Mouse (Mus musculus): Measurements from ENCODE around the gene Arhgap27. TPM values are rescaled to one million over a fixed set of nuclear protein-coding genes. Genes with fewer than 3 reads are reported as not detected.
"Not testable (repeated sequence)": the region's sequence is repeated elsewhere in the genome, so short reads cannot be mapped to it uniquely, and the experiment has no call there.

Arhgap27 gene
- polyA plus RNA-seq, 1 experiment from 2014 or later: 6.3 TPM

DNA sequence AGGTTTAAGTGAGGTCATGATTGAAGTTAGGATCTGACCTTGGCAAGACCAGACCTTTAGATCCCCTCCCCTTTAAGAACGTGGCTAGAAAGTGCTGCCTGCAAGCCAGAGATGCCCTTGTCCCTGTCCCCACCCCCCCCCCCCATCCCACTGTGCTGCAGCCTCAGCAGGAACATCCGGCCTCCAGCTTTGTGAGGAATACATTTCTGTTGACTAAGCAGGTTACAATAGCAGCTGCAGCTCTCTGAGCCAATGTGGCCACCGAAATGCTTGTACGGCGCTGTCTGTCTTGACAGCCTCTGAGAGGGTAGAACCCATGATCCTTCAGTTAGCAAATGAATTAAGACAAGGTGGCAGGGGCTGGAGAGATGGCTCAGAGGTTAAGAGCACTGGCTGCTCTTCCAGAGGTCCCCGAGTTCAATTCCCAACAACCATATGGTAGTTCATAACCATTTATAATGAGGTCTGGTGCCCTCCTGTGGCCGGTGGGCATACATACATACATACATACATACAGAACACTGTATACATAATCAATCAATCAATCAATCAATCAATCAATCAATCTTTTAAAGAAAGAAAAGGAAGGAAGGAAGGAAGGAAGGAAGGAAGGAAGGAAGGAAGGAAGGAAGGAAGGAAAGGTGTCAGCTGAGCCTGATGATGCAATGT lies 32.7 kb downstream of the Arhgap27 start:
- Histone ChIP-seq H3K9me3 (replicated peaks) (no peaks in the 10 kb centered on the region), H3K4me3 (replicated peaks) (no peak overlapping the region), H3K4me1 (peaks cover 23% of the 10 kb centered on the region), H3K4me2 (no peak overlapping the region), H3K36me3 (no peaks in the 10 kb centered on the region), H3K9ac (replicated peaks) (no peak overlapping the region), H3K27me3 (replicated peaks) (peaks cover 25% of the 10 kb centered on the region), H3K27ac (replicated peaks) (no peak overlapping the region)
- ATAC-seq (ENCODE audit: low FRiP score): no peak
- WGBS: 51% methylated on average over 7 of the region's 7 CpGs

DNA sequence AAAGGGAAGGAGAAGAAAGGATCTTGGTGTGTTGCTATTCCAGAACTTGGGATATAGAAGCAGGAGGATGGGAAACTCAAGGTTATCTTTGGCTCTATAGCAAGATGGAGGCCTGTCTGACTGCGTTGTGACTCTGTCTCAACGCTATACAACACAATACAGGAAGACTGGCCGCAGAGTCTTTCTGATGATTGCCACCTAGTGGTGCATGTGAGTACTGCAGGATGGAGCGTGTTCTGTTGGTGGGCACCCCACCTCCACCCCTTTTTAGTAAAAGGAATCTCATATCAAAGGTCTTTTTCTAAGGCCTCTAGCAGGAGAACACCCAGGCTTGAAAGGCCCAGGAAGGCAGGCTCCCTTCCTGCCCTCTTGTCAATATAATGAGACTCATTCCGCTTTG lies 36.5 kb downstream of the Arhgap27 start:
- Histone ChIP-seq H3K4me2 (no peak overlapping the region), H3K9me3 (replicated peaks) (no peaks in the 10 kb centered on the region), H3K36me3 (no peaks in the 10 kb centered on the region), H3K9ac (replicated peaks) (no peak overlapping the region), H3K27me3 (replicated peaks) (peaks cover 3% of the 10 kb centered on the region), H3K4me3 (replicated peaks) (no peak overlapping the region), H3K27ac (replicated peaks) (no peak overlapping the region), H3K4me1 (peaks cover 9% of the 10 kb centered on the region)
- 18% methylated on average over 5 of the region's 5 CpGs for WGBS
- no peak for ATAC-seq (ENCODE audit: low FRiP score)

DNA sequence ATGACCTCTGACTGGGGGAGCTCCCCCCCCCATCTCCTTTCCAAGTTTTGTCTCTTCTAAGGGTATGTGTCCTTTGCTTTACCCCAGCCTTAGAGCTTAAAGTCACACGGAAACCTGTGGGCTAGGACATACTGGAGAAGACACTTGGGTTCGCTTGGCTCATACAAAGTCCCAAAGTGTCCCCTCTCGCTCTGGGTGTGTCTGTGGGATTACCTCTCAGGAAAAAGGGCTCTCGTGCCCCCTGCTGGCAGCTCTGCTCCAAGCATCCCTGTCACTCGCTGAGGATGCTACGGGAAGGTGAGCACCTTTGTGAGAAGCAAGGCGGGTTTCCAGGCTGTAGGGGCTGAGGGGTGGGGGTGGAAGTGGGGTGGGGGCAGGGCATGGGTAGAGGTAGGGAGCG lies 38.3 kb downstream of the Arhgap27 start:
- no peak overlapping the region for H3K9ac ChIP-seq (replicated peaks)
- H3K27me3 ChIP-seq (replicated peaks): no peaks in the 10 kb centered on the region
- no peak overlapping the region for H3K4me2 ChIP-seq
- H3K36me3 ChIP-seq: no peaks in the 10 kb centered on the region
- no peak for ATAC-seq (ENCODE audit: low FRiP score)
- 16% methylated on average over 8 of the region's 8 CpGs for WGBS
- no peak overlapping the region for H3K4me3 ChIP-seq (replicated peaks)
- no peak overlapping the region for H3K27ac ChIP-seq (replicated peaks)
- H3K9me3 ChIP-seq (replicated peaks): no peaks in the 10 kb centered on the region
- H3K4me1 ChIP-seq: peaks cover 8% of the 10 kb centered on the region

DNA sequence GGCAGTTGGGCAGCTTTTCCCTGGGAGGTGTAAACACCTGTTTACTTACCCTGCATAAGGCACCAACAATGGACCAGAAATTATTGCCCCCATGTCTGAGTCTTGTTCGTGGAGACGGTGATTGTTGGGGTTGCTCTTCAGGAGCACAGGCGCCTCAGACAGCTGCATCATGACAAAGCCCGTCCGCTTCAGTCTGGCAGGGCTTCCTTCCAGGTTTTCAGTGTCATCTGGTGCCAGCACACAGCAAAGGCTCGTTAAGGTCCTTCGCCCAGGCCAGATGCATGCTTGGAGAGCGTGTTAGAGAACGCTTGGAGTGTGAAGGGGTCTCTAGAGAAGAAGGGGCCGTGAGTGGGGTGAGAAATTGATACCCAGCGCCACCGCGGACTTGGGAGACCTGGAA lies 38.8 kb downstream of the Arhgap27 start:
- 57% methylated on average over 13 of the region's 13 CpGs for WGBS
- Histone ChIP-seq H3K27ac (replicated peaks) (no peak overlapping the region), H3K9ac (replicated peaks) (no peak overlapping the region), H3K4me2 (no peak overlapping the region), H3K4me1 (peaks cover 8% of the 10 kb centered on the region), H3K9me3 (replicated peaks) (no peaks in the 10 kb centered on the region), H3K4me3 (replicated peaks) (no peak overlapping the region), H3K36me3 (no peaks in the 10 kb centered on the region), H3K27me3 (replicated peaks) (no peaks in the 10 kb centered on the region)
- ATAC-seq (ENCODE audit: low FRiP score): no peak

DNA sequence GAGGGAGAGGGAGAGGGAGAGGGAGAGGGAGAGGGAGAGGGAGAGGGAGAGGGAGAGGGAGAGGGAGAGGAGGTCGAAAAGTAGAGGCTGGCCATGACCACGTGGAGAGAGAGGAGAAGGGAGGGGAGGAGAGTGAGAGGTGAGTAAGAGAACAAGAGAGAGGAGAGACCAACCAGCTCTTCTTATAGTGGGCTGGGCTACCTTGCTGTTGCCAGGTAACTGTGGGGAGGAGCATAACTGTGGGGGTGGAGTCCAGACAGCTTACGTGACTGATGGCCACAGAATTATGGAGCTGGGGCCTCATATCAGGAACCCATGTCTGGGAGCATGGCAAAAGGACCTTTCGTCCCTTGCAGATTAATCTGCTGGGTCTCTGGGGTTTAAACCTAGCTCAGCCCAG lies 40.7 kb downstream of the Arhgap27 start:
- H3K27me3 ChIP-seq (replicated peaks); H3K4me2 ChIP-seq; H3K27ac ChIP-seq (replicated peaks); H3K4me1 ChIP-seq; ATAC-seq (ENCODE audit: low FRiP score); H3K9me3 ChIP-seq (replicated peaks); H3K9ac ChIP-seq (replicated peaks); H3K4me3 ChIP-seq (replicated peaks); H3K36me3 ChIP-seq: not testable (repeated sequence)
- WGBS: 44% methylated on average over 4 of the region's 4 CpGs

DNA sequence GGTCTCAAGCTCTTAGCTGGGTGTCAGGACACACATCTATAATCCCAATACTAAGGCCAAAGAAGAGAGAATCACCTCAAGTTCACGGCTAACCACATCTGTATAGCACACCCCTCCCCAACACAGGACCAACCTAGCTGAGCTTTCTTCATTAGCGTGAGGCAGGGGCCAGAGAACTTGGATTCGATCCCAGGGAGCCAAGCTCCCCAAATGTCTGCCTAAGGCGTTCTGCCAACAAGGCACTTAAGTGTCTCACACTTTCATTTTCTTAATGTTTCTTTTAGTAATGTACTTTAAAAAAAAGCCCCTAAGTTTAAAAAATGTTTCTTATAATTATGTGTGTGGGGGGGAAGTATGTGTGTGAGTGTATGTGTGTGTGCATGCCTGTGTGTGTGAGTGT lies 42.8 kb downstream of the Arhgap27 start:
- Histone ChIP-seq H3K9me3 (replicated peaks) (no peaks in the 10 kb centered on the region), H3K4me1 (peaks cover 8% of the 10 kb centered on the region), H3K9ac (replicated peaks) (no peak overlapping the region), H3K4me2 (no peak overlapping the region), H3K27me3 (replicated peaks) (no peaks in the 10 kb centered on the region), H3K4me3 (replicated peaks) (no peak overlapping the region), H3K36me3 (no peaks in the 10 kb centered on the region), H3K27ac (replicated peaks) (no peak overlapping the region)
- WGBS: 70% methylated on average over 4 of the region's 4 CpGs
- ATAC-seq (ENCODE audit: low FRiP score): no peak

DNA sequence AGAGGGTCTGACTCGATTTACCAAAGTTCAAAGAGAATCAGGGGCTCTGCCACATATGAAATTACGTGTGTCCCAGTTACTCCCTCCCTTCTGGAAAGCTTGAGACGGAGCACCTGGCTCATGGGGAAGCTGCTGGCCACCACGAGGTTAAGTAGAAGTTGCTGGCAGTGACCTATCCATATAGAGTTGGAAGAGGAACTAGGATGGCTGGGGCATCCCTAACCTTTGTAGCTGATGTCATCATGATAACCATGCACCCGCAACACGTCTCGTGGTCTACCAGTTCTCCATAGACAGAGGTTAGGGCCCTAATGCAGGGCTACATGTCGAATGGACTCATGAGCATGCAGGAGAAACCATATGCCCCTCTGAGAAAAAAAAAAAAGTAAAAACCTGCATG lies 43.3 kb downstream of the Arhgap27 start:
- Histone ChIP-seq H3K4me1 (peaks cover 8% of the 10 kb centered on the region), H3K4me3 (replicated peaks) (no peak overlapping the region), H3K4me2 (no peak overlapping the region), H3K9me3 (replicated peaks) (no peaks in the 10 kb centered on the region), H3K36me3 (no peaks in the 10 kb centered on the region), H3K27me3 (replicated peaks) (no peaks in the 10 kb centered on the region), H3K27ac (replicated peaks) (no peak overlapping the region), H3K9ac (replicated peaks) (no peak overlapping the region)
- ATAC-seq (ENCODE audit: low FRiP score): no peak
- WGBS: 83% methylated on average over 8 of the region's 8 CpGs

DNA sequence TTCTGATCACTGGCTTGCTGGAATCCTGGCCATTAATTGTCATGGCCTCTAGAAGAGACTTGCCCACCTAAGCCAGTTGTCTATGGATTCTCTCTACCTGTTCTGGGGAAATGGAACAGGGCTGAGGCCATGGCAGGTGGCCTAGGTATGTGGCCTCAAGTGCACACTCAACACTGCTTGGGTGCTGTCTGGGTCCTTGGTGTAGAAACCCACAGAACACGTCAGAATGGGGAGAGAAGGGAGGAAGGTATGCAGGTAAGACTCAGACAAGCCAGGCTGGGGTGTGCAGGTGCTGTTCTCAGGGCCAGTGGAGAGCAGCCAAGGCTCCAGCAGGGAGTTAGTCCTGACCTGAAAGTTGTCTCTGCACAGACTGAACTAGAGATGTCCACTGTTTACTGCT lies 45.5 kb downstream of the Arhgap27 start:
- H3K9me3 ChIP-seq (replicated peaks): no peaks in the 10 kb centered on the region
- no peak overlapping the region for H3K27ac ChIP-seq (replicated peaks)
- H3K4me2 ChIP-seq: no peak overlapping the region
- H3K9ac ChIP-seq (replicated peaks): no peak overlapping the region
- no peak overlapping the region for H3K4me3 ChIP-seq (replicated peaks)
- peaks cover 1% of the 10 kb centered on the region; the same call in 1 of the 2 replicates for H3K4me1 ChIP-seq
- WGBS: 67% methylated on average over 1 of the region's 1 CpGs
- H3K36me3 ChIP-seq: no peaks in the 10 kb centered on the region
- ATAC-seq (ENCODE audit: low FRiP score): no peak
- no peaks in the 10 kb centered on the region for H3K27me3 ChIP-seq (replicated peaks)

DNA sequence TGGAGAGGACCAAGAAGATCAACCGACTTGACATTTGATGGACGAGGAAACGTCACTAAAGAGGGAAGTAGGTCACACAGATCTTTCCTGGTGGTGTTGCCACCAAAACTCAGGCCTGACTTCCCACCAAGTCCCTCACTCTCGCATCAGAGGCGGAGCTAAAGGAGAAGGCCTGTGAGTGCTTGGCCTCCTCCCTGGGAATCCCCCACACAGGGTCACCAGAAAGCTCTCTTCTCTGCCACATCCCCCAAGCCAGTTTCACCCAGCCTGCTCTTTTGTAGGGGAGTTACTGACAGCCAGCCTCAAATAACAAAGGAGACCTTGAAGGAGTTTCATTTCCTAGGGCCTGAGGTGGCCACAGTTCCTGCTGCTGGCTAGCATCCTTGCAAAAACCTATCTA lies 48.1 kb downstream of the Arhgap27 start:
- H3K36me3 ChIP-seq: no peaks in the 10 kb centered on the region
- peaks cover 10% of the 10 kb centered on the region for H3K4me1 ChIP-seq
- H3K4me2 ChIP-seq: no peak overlapping the region
- H3K9me3 ChIP-seq (replicated peaks): no peaks in the 10 kb centered on the region
- H3K27ac ChIP-seq (replicated peaks): no peak overlapping the region
- H3K9ac ChIP-seq (replicated peaks): no peak overlapping the region
- no peak overlapping the region for H3K4me3 ChIP-seq (replicated peaks)
- 85% methylated on average over 5 of the region's 5 CpGs for WGBS
- H3K27me3 ChIP-seq (replicated peaks): no peaks in the 10 kb centered on the region
- no peak for ATAC-seq (ENCODE audit: low FRiP score)

DNA sequence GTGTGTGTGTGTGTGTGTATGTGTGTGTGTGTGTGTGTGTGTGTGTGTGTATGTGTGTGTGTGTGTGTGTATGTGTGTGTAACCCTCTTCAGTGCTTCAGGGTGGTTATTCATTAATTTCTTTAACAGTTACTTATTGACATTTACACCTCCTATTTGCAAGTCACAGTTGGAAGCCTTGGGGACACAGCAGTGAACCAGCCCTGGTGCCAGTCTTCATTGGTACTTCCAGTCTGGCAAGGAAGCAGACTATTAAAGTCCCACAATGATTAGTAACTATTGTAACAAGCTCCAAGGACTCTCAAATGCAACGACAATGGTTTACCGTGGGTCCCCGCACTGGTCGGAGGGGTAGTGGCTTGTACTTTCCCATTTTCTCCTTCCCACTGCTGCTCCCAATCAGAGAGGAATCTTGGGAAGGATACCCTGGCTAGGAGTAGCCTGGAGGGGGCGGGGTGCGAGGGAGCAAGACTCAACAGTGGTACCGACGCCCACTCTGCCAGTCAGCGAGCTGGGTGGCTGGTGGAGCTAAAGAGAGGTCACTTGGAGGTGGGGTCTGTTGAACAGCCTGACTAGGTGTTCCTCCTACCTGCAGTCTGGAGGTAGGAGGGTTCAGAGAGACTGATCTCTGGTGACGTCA lies 48.6 kb downstream of the Arhgap27 start:
- Histone ChIP-seq H3K4me1 (peaks cover 10% of the 10 kb centered on the region), H3K4me3 (replicated peaks) (no peak overlapping the region), H3K27me3 (replicated peaks) (no peaks in the 10 kb centered on the region), H3K4me2 (no peak overlapping the region), H3K9ac (replicated peaks) (no peak overlapping the region), H3K27ac (replicated peaks) (no peak overlapping the region), H3K36me3 (no peaks in the 10 kb centered on the region), H3K9me3 (replicated peaks) (no peaks in the 10 kb centered on the region)
- no peak for ATAC-seq (ENCODE audit: low FRiP score)
- WGBS: 65% methylated on average over 10 of the region's 10 CpGs

DNA sequence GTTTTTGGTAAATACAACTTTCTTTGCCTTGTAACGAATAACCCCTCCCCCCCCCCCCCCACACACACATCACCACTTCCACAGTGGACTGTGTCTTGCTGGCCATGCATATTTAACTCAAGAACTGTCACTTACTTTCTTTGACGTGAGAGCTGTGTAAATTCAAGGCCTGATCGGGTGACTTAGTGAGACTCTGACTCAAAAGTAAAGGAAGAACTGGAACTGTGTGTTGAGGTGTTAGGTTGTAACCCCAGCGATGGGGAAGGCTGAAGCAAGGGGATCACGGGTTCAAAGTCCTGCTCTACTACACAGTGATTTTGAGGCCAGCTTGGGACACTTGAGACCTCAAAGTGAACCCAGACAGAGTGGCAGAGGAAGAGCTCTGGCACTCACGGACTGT lies 50.0 kb downstream of the Arhgap27 start:
- peaks cover 10% of the 10 kb centered on the region for H3K4me1 ChIP-seq
- H3K27ac ChIP-seq (replicated peaks): no peak overlapping the region
- no peak overlapping the region for H3K4me3 ChIP-seq (replicated peaks)
- H3K9ac ChIP-seq (replicated peaks): no peak overlapping the region
- no peaks in the 10 kb centered on the region for H3K27me3 ChIP-seq (replicated peaks)
- H3K9me3 ChIP-seq (replicated peaks): no peaks in the 10 kb centered on the region
- no peak overlapping the region for H3K4me2 ChIP-seq
- ATAC-seq (ENCODE audit: low FRiP score): no peak
- no peaks in the 10 kb centered on the region for H3K36me3 ChIP-seq
- WGBS: 79% methylated on average over 6 of the region's 6 CpGs

DNA sequence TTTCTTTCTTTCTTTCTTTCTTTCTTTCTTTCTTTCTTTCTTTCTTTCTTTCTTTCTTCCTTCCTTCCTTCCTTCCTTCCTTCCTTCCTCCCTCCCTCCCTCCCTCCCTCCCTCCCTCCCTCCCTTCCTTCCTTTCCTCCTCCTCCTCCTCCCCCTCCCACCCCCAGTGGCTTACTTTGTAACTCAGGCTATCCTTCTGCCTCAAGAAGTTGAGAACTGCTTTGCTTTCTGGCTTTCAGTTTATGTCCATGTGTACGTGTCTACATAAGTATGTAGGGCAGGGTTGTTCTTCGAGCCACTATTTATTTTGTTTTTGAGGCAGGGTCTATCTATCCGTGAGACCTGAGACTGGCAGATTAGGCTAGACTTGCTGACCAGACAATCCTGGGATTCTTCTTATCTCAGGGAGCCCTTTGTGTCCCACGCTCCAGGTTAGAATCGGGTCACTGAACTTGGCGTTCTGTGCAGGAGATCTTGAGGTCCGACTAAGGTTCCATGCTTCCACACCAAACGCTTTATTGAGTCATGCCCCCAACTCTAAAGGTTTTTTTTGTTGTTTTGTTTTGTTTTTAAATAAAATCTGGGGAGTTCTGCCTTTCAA lies 50.7 kb downstream of the Arhgap27 start:
- no peak overlapping the region for H3K9ac ChIP-seq (replicated peaks)
- peaks cover 10% of the 10 kb centered on the region for H3K4me1 ChIP-seq
- no peak for ATAC-seq (ENCODE audit: low FRiP score)
- no peak overlapping the region for H3K4me3 ChIP-seq (replicated peaks)
- H3K27me3 ChIP-seq (replicated peaks): no peaks in the 10 kb centered on the region
- H3K9me3 ChIP-seq (replicated peaks): no peaks in the 10 kb centered on the region
- no peak overlapping the region for H3K27ac ChIP-seq (replicated peaks)
- H3K36me3 ChIP-seq: no peaks in the 10 kb centered on the region
- 70% methylated on average over 8 of the region's 8 CpGs for WGBS
- no peak overlapping the region for H3K4me2 ChIP-seq
